Mouse (Mus musculus): ENCODE data around the gene Ttf1.
"Not testable (repeated sequence)": the region's sequence is repeated elsewhere in the genome, so short reads cannot be mapped to it uniquely, and the experiment has no call there.

Gene Ttf1

DNA sequence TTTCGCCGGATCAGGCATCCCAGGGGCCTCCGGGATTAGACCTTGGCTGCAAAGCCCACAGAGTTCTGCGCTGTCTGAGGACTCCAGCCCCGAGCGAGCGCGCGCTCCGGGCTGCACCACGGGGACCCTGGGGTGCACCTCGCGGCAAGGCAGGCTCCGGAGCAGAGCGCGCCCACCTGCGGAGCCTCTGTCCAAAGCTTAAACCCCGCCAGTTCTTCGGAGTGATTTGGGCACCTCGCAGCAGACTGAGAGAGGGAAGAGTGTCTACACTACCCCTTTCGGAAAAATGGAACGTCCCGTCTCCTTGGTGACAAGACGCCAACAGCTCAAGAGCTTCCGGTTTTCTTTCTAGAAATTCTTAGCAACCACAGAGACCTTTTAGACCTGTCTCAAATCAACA, 5.1 kb upstream of the Ttf1 start, which contains the start of gene Cfap77:
Gene Cfap77, minus strand, starts transcription at position 76 of the 400 bp plus-strand sequence.
- DNase-seq (ENCODE audit: low spot score) = peak; percentile 83

DNA sequence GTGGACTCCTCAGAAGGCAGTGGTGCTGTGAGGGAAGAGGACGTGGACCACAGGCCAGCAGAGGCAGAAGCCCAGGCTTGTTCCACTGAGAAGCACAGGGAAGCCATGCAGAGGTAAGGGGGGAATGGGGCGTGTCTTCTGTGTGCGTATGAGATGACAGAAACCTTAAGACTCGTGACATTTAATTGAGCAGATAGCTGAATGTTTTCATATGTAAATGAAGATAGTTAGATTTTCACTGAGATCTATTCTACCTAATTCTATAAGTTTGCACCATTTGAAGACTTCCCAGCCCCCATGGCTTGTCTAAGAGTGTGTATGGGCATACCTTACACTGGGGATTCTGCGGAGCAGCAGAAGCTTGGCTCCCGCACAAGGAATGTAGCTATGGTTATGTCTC, 5.7 kb downstream of the Ttf1 start:
- DNase-seq (ENCODE audit: low spot score) = no peak

DNA sequence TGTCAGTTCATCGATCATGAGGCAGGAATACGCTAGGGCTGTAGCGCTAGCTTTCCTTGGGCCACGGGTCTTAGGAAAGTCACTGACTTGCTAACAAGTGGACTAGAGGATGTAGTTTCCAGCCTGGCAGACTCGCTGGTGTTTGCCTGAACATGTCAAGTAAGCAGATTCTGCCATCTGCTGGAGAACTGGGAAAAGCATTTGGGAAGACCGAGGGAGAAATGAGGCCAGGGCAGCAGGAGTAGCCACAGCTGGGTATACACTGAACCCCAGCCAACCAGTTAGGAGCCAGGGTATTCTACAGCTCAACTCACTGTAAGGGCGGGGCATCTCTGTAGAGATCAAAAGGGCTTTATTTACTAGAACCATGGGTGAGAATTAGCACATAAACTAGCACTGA, 6.3 kb downstream of the Ttf1 start:
- peak; percentile 71 for DNase-seq (ENCODE audit: low spot score)

DNA sequence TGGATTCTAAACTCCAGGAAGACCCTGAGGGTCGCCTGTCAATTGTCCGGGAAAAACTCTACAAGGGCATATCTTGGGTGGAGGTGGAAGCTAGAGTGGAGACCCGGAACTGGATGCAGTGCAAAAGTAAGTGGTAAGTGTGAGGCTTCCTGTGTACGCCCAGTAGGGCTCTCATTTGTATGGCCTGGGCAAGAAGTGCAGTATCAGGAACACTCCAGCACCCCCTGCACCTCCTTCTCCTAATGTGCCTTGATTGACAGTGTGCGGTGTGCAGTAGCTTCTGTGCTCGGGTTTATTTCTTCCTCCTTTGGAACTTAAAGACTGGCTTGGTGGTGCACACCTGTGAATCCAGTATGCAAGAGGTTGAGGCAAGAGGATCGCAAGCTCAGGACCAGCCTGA, 14.6 kb downstream of the Ttf1 start:
- no peak for DNase-seq (ENCODE audit: low spot score)

DNA sequence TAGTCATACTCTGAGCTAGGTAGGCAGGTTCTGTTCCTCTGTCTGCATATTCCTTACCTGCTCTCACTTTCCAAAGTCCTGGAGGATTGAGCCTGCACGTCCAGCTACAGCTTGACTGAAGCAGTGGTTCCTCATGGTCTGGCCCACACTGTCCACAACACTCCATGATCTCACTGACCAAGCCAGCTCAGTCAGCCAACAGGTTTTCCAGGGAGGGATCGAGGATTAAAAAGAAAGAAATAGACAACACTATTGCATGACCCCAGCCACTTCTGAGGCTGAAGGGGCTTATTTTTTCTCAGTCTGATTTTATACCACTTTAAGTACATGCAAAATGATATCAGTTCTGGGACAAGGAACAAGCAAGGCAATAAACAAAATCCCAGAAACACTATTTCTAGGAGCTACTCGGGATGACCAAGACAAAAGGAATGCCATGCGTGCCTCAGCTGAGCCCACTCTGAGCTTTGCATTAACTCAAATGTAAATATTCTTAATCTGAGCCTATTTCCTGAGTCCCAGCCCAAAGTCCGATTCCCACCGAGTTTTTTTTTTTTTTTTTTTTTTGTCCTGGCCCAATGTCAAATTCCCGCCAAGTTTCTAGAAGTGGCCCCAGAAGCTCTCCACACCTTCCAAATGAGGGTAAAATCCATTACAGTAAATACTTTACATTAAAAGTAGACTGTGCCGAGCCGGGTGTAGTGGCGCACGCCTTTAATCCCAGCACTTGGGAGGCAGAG, 15.4 kb downstream of the Ttf1 start:
- DNase-seq (ENCODE audit: low spot score) = no peak

DNA sequence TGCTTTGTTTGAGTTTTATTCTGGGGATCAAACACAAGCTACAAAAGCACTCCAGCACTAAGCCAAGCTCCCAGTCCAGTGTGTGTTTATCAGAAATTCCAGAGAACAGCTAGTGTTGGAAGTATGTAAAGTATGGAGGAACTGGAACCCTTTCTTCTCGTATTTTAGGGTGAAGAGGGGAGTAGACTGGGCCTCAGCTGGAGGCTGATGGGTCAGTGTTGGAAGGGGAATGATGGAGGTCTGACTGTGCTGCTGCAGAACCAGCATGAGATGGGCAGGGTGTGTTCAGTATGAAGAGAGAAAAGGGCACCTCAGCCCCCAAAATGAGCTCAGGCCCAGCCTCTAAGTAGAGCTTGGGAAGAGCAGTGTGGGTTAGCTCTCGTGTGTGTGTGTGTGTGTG, 16.2 kb downstream of the Ttf1 start:
- no peak for DNase-seq (ENCODE audit: low spot score)

- no peak for DNase-seq (ENCODE audit: low spot score)
Measured at GRCm38 (mm10) chr2:29081965-29082364, 21.9 kb downstream of the Ttf1 start.

GRCm38 (mm10) chr2:29086026-29086425, 26.0 kb downstream of the Ttf1 start:
- no peak for DNase-seq (ENCODE audit: low spot score)

DNA sequence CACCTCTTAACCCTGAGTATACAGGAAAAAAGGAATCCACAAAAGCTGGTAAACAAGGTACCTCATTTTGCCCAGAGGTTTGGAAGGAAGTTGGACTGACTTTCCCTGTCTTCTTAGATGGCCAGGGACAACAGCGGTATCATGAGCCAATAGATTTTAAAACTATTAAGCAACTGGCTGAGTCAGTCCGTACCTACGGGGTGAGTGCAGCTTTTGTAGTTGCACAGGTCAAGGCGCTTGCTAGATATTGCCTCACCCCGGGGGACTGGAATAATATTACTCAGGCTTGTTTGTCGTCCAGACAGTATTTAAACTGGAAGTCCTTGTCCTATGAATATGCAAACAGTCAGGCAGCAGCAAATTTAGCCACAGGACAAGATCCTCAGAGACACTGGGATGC, 29.2 kb downstream of the Ttf1 start:
- DNase-seq (ENCODE audit: low spot score) = not testable (repeated sequence)

- DNase-seq (ENCODE audit: low spot score) = no peak
Measured at GRCm38 (mm10) chr2:29095674-29096073, 35.6 kb downstream of the Ttf1 start.

DNA sequence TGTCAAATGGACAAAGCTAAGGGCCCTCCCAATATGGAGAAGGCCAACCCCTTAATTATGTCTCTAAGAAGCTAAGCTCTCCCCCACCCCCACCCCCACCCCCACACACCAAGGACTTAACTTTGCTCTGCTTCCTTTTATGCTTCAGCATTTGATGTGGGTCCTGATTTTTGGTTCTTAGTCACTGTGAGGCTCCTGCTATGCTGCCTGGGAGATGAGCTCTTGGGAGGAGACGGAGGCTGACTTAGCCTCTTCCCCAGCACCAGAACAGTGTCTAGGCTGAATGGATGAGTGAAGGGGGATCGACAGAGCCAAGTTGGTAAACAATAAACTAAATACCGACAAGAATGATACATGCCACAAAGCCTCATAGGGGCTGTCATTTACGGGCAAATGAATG, 36.7 kb downstream of the Ttf1 start:
- DNase-seq (ENCODE audit: low spot score) = no peak

DNA sequence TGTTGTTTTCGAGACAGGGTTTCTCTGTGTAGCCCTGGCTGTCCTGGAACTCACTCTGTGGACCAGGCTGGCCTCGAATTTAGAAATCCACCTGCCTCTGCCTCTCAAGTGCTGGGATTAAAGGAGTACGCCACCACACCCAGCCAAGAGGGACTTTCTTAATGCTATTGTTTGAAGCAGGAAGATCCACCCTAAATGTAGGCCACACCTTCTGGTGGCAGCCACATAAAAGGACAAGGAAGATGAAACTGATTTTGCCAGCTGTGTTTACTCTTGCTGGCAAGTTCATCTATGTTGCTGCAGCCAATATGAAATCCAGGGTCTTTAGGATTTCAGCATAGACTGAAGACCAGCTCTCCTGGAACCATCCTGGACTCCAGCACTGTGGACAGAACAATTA, 37.4 kb downstream of the Ttf1 start:
- no peak for DNase-seq (ENCODE audit: low spot score)

DNA sequence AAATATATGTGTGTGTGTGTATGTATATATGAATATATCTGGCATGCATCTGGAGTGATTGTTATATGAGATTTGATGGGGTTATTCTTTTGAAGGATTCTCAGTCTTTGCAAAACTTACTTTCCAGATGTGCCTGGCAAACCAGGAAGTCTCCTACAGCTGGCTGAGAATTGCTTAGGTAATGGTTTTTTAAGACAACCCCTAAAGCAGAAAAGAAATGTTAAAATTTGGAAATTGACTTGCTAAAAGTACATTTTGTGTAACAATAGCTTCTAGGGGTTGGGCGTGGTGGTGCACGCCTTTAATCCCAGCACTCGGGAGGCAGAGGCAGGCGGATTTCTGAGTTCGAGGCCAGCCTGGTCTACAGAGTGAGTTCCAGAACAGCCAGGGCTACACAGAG, 37.9 kb downstream of the Ttf1 start:
- DNase-seq (ENCODE audit: low spot score) = not testable (repeated sequence)

- DNase-seq (ENCODE audit: low spot score) = no peak
Measured at GRCm38 (mm10) chr2:29098786-29099185, 38.7 kb downstream of the Ttf1 start.

DNA sequence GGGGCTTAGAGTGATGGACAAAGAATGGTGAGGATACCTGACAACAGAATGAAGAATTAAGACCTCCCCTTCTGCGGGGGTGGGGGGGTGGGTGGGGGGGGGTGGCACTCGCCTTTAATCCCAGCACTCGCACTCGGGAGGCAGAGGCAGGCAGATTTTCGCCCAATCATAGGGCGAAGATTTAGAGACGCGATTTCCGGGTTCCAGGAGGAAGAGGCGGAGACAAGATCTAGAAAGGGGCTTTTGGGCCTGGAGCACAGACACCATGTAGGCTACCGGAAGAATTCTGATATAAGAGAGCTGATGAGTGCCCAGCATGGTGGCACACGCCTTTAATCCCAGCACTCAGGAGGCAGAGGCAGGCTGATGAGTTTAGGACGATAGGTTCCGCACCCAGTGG, 39.6 kb downstream of the Ttf1 start:
- no peak for DNase-seq (ENCODE audit: low spot score)

GRCm38 (mm10) chr2:29100822-29101534, 40.9 kb downstream of the Ttf1 start:
- DNase-seq (ENCODE audit: low spot score) = no peak

DNA sequence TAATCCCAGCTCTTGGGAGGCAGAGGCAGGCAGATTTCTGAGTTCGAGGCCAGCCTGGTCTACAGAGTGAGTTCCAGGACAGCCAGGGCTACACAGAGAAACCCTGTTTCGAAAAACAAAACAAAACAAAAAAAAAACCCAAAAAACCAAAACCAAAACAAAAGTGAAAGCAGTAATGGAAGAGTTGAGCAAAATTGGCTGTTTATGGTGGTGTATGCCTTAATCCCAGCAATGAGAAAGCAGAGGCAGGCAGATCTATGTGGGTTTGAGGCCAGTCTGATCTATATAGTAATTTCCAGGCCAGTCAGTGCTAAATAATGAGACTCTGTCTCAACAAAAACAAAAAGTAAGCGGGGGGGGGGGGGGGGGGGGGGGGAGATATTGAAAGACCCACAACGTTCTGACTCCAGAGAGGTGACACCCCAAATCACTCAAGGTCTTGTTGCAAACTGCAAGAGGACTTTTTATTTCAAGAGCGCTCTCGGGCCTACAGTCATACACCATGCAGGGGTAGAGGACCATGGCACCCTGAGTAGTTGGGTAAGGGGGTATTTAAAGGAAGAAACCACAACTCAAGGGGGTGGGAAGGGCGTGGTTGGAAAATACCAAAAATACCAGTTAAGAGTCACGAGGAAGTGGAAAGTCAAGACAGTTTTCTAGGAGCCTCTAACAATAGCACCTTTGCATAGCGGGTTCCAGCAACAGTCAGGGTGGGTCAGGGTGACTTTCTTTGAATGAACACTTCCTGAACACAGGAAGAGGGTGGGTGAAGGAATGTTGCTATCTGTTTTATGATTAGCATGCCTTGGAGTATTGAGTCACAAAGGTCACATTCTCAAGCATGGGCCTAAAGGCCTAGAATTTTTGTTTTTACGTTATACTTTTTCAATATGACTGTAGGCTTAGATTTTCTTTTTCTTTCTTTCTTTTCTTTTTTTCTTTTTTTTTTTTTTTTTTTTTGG, 42.6 kb downstream of the Ttf1 start:
- DNase-seq (ENCODE audit: low spot score) = not testable (repeated sequence)

DNA sequence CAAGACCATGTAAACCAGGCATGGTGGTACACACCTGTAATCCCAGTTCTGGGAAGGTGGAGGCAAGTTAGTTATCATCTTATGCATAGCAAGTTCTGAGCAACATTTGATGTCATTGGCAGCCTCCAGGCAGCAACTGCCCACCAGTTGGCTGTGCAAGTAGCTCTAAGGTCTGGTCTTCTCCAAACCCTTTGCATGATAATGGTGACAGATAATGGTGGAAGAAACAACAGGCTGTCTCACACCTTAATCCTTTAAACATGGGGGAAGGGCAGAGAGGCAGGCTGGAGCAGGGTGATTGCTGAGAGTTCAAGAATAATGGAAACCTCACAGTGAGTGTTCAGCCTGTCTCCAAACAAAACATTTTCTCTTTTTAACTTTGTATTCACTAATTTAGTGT, 60.9 kb downstream of the Ttf1 start:
- no peak for DNase-seq (ENCODE audit: low spot score)

- no peak for DNase-seq (ENCODE audit: low spot score)
Measured at GRCm38 (mm10) chr2:29122446-29122845, 62.4 kb downstream of the Ttf1 start.

- peak; percentile 20 for DNase-seq (ENCODE audit: low spot score)
Measured at GRCm38 (mm10) chr2:29123907-29124569, 64.0 kb downstream of the Ttf1 start, which contains the start of gene Setx. TSS of gene Setx (plus strand) at chr2:29124181.

- DNase-seq (ENCODE audit: low spot score) = no peak
Measured at GRCm38 (mm10) chr2:29124571-29124935, 64.5 kb downstream of the Ttf1 start.

Data from embryo, embryonic 10.5 days (tissue).